Mouse (Mus musculus) embryonic fibroblast, embryonic 13.5 days (primary cell): ENCODE data around the gene Tenm2.

ENCODE experiments used
- CTCF ChIP-seq: IDR thresholded peaks from 2 replicates; pipeline ENCODE4 v1.5.1; 2011; ENCODE audit warnings: mild to moderate bottlenecking, control low read depth, low read length, moderate library complexity, borderline replicate concordance; ENCODE audit not compliant: insufficient read depth
- POLR2A ChIP-seq: IDR thresholded peaks from 2 replicates; pipeline ENCODE4 v1.6.1; 2011; ENCODE audit warnings: low read depth, mild to moderate bottlenecking, control low read depth, low read length, moderate library complexity

DNA sequence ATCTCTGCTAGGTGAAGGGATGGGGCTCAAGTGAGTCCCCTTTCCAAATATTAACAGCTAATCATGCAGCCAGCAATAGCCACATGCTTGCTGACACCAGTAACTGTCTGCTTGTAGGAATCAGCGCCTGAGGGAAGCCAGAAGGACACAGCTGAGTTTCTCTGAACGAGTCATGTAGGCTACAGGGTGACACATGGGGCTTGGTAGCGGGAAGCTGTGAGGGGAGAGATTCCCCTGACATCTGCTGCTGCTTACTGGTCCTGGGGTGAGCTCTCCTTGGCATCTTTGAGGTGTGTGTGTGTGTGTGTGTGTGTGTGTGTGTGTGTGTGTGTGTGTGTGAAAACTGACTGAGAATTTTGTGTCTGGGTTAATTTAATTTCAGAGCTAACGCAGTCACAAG lies 708.3 kb downstream of the Tenm2 start:
- TF ChIP-seq POLR2A = no peak
- TF ChIP-seq CTCF = no peak
